Mouse (Mus musculus) neural tube, postnatal 0 days (tissue): Measurements from ENCODE around the gene Idh3a. TPM values are rescaled to one million over a fixed set of nuclear protein-coding genes. Genes with fewer than 3 reads are reported as not detected.

ENCODE experiments used
- polyA plus RNA-seq: library from polyadenylated mRNA; unstranded; fragments of >200 nt; fragmentation: Nextera tagmentation; extraction: Ambion mirVana; gene quantifications from 2 replicates; pipeline ENCODE4 v1.2.1, GENCODE M21; 2015

Gene Idh3a
- 223 and 235 TPM in 2 replicates for polyA plus RNA-seq

DNA sequence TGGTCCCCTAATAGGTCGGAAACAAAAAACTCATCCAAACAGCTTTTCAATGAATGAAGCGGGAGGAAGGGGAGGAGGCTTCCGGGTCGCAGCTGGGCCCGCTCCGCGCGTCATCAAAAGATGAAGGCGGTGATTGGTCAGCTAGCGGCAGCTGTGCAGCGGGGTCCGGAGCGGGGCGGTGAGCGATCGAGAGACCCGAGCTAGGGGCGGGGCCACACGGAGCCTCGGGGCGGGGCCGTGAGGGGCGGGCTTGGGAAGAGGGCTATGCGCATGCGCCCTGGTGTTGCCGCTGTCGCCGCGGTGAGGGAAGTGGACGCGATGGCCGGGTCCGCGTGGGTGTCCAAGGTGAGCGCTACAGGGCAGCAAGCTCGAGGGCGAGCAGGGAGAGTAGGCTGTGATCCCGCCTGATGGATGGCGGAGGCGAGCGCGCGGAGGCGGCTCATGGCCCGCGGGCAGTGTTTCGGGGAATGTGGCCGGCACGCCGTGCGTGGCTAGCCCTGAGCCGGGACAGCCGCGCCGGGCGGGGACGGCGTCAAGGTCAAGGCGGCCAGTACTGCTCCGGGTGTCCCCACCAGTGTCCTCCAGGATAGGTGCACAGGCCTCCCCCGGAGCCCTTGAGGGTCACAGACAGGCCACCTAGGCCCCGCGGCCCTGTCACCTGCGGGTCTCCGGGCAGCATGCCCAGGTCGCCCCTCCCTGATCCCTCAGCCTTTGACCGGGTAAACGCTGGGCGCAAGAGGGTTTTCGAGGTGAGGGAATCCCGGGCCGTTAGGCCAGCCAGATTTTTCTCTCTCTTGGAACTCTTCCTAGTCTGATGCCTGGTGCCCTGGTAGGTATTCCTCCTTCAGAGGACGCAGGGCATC lies at the start of gene Idh3a:
Gene Idh3a, plus strand, starts transcription at position 136 of the 863 bp plus-strand sequence.

DNA sequence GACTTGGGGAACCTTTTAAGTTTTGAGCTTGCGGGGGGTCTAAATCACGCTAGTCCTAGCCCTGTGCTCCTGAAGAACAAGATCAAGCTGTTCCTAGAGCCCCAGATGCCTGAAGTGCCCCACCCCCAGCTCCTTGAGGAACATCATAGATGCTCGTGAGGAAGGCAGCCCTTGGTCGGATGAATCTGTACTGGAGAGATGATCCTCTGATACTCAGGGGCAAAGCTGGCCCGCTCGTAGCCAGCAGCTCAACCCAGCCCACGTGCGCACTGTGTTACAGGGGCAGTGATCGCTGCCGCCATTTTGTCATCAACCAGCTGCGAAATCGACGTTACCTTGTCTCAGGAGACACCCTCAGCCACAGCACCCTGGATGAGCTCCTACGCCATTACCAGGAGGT lies 47.5 kb upstream of the Idh3a start, which contains the start of gene Sh2d7:
Gene Sh2d7, plus strand, starts transcription at position 301 of the 400 bp plus-strand sequence.

DNA sequence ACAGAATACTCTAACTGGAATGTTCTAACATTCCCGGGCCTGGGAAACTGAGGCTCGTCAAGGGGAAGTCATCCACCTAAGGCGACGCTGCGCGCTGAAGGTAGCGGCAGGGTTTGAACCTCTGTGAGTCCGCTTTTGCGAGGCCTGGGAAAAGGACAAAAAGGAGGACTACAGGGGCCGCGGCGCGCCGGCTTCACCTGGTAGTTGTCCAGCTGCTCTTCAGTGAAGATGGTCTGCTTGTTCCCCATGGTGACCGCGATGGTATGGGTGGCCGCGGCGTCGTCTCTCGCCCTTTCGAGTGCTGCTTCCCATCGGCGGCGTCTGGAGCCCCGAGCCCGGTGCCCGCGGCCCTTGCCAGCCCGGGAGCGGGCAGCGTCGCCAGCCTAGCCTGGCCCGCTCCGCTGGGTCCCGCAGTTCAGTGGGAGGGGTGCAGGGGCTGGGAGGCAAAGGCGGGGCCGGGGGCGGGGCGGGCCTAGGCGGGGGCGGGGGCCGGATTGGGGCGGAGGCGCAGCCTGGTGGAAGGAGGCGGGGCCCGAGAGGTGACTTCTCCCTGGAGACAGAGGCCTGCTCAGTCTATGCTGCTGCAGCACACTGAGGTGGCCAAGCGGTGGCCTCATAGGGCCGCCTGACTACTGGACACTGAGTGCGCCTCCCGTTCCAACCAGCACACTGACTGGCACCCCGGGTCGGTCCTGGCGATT lies 26.2 kb upstream of the Idh3a start, which contains the start of gene Cib2:
Gene Cib2, minus strand, starts transcription at position 448 of the 701 bp plus-strand sequence.

Other genes with a start within 250 kb of the Idh3a start
- gene Dmxl2, start 84.7 kb upstream of the Idh3a start, polyA plus RNA-seq: 49.7 and 57.1 TPM in 2 replicates
- gene Sh2d7, start 47.4 kb upstream of the Idh3a start, polyA plus RNA-seq: 0.17 TPM in 1 of 2 replicates, not detected in the other
- gene Cib2, start 26.1 kb upstream of the Idh3a start, polyA plus RNA-seq: 99.5 TPM in 2 replicates
- 82.2 and 94.1 TPM in 2 replicates for gene Acsbg1, start 75.5 kb downstream of the Idh3a start, polyA plus RNA-seq
- 9.9 and 10.2 TPM in 2 replicates for gene Dnaja4, start 112.5 kb downstream of the Idh3a start, polyA plus RNA-seq
- gene Wdr61, start 148.2 kb downstream of the Idh3a start, polyA plus RNA-seq: 74.1 and 76.4 TPM in 2 replicates
- gene Crabp1, start 178.4 kb downstream of the Idh3a start, polyA plus RNA-seq: 466 and 497 TPM in 2 replicates